Mouse (Mus musculus) layer of hippocampus, adult 2 months (tissue): ENCODE measurements around the gene Rnf180. TPM values are rescaled to one million over a fixed set of nuclear protein-coding genes. Genes with fewer than 3 reads are reported as not detected.
"Not testable (repeated sequence)": the region's sequence is repeated elsewhere in the genome, so short reads cannot be mapped to it uniquely, and the experiment has no call there.

Experiments used
- DNase-seq, 2 experiments: peaks; one replicate each; pipeline ENCODE4 v3.0.0; 2022; ENCODE audit warnings: low spot score in 2 of 2
- H3K27ac ChIP-seq: fragments of 200-600 bp; 2 replicates; pipeline ENCODE4 v1.8.1; 2022
- H3K4me3 ChIP-seq: fragments of 200-600 bp; 2 replicates; pipeline ENCODE4 v1.8.1; 2022; ENCODE audit warnings: mild to moderate bottlenecking
- CTCF ChIP-seq: fragments of 200-600 bp; conservative IDR thresholded peaks from 2 replicates; pipeline ENCODE4 v1.8.1; 2022; ENCODE audit warnings: antibody characterized with exemption, mild to moderate bottlenecking, moderate library complexity
- long read RNA-seq, 2 experiments: library from polyadenylated mRNA; stranded (forward); transcript quantifications; one replicate each; pipeline ENCODE4 v2.0.0; 2021; ENCODE audit warnings: borderline mapping rate in 2 of 2
- total RNA-seq, 2 experiments: library from RNA; stranded (reverse); gene quantifications; 2 replicates each; pipeline ENCODE4 v1.2.3; 2021

Rnf180 gene
- total RNA-seq = 10 to 100 TPM; 17.3 to 18.8 TPM
- long read RNA-seq, experiment 1, partial matches to known transcripts = 5 of 13 reads
- long read RNA-seq, experiment 1, other reads (novel, unspliced or antisense) = 1 of 13 reads
- long read RNA-seq, experiment 2, transcript Rnf180-205 (8 exons, 3,279 nt) = major isoform, 10 of 35 reads
- long read RNA-seq, experiment 2, transcript Rnf180-203 (8 exons, 2,734 nt) = minor isoform, 5 of 35 reads
- long read RNA-seq, experiment 2, partial matches to known transcripts = 14 of 35 reads
- long read RNA-seq, experiment 2, other reads (novel, unspliced or antisense) = 6 of 35 reads

- no peak for DNase-seq
- Histone ChIP-seq H3K27ac (peak within 1 kb of the TSS; percentile 91), H3K4me3 (peak within 1 kb of the TSS; percentile 73)
- TF ChIP-seq CTCF = no peak
Observed at GRCm38 (mm10) chr13:105294715-105295114, at the start of gene Rnf180. Gene Rnf180, minus strand, starts transcription at chr13:105294815.

- H3K4me3 ChIP-seq = no peak overlapping the region
- DNase-seq = no peak
- no peak for TF ChIP-seq CTCF
- no peak overlapping the region for H3K27ac ChIP-seq
Observed at GRCm38 (mm10) chr13:105331199-105331968, 36.8 kb upstream of the Rnf180 start.

- H3K4me3 ChIP-seq = no peak overlapping the region
- no peak for TF ChIP-seq CTCF
- no peak for DNase-seq
- H3K27ac ChIP-seq = no peak overlapping the region
Observed at GRCm38 (mm10) chr13:105326946-105327345, 32.3 kb upstream of the Rnf180 start.

GRCm38 (mm10) chr13:105316926-105317325 is 22.3 kb upstream of the Rnf180 start:
- H3K4me3 ChIP-seq = no peak overlapping the region
- DNase-seq = peak in 1 of 2 experiments; percentile 18

GRCm38 (mm10) chr13:105316009-105316408 is 21.4 kb upstream of the Rnf180 start:
- Histone ChIP-seq H3K27ac (no peak overlapping the region), H3K4me3 (no peak overlapping the region)
- DNase-seq = no peak
- no peak for TF ChIP-seq CTCF

More at GRCm38 (mm10) chr13:105316926-105317325, 22.3 kb upstream of the Rnf180 start:
- TF ChIP-seq CTCF = no peak
- H3K27ac ChIP-seq = no peak overlapping the region

- Histone ChIP-seq H3K4me3 (no peak overlapping the region), H3K27ac (no peak overlapping the region)
- no peak for DNase-seq
- no peak for TF ChIP-seq CTCF
Observed at GRCm38 (mm10) chr13:105312763-105313162, 18.1 kb upstream of the Rnf180 start.

- not testable (repeated sequence) for H3K27ac ChIP-seq, H3K4me3 ChIP-seq, DNase-seq
Observed at GRCm38 (mm10) chr13:105310562-105310961, 15.9 kb upstream of the Rnf180 start.

GRCm38 (mm10) chr13:105305513-105305912 is 10.9 kb upstream of the Rnf180 start:
- TF ChIP-seq CTCF = peak; percentile 24
- DNase-seq = no peak
- Histone ChIP-seq H3K27ac (no peak overlapping the region), H3K4me3 (no peak overlapping the region)

GRCm38 (mm10) chr13:105304054-105304453 is 9.4 kb upstream of the Rnf180 start:
- no peak overlapping the region for H3K4me3 ChIP-seq
- no peak for DNase-seq
- no peak overlapping the region for H3K27ac ChIP-seq
- TF ChIP-seq CTCF = no peak

- no peak for DNase-seq
- H3K4me3 ChIP-seq = no peak overlapping the region
- TF ChIP-seq CTCF = no peak
Observed at GRCm38 (mm10) chr13:105300009-105300346, 5.4 kb upstream of the Rnf180 start.

GRCm38 (mm10) chr13:105299162-105300008 is 4.8 kb upstream of the Rnf180 start:
- Histone ChIP-seq H3K27ac (no peak overlapping the region), H3K4me3 (no peak overlapping the region)
- no peak for TF ChIP-seq CTCF
- no peak for DNase-seq

More at GRCm38 (mm10) chr13:105300009-105300346, 5.4 kb upstream of the Rnf180 start:
- H3K27ac ChIP-seq = no peak overlapping the region

GRCm38 (mm10) chr13:105293781-105294667 is 591 bp downstream of the Rnf180 start:
- peak overlapping the region; percentile 73 for H3K4me3 ChIP-seq
- TF ChIP-seq CTCF = no peak
- DNase-seq = peak; percentile 19 to 43
- peak overlapping the region; percentile 91 for H3K27ac ChIP-seq
